Mouse (Mus musculus) lung, postnatal 10 days (tissue): Measurements from ENCODE around the gene Blmh.
"Not testable (repeated sequence)": the region's sequence is repeated elsewhere in the genome, so short reads cannot be mapped to it uniquely, and the experiment has no call there.

Source experiments
- DNase-seq: peaks from one replicate; pipeline ENCODE4 v3.0.0; 2021

Blmh gene

GRCm38 (mm10) chr11:76917230-76917548 is 7.4 kb upstream of the Blmh start:
- no peak for DNase-seq

- DNase-seq: no peak
Observed at GRCm38 (mm10) chr11:76920607-76921006, 4.0 kb upstream of the Blmh start.

- not testable (repeated sequence) for DNase-seq
Observed at GRCm38 (mm10) chr11:76928586-76928985, 4.0 kb downstream of the Blmh start.

- DNase-seq: no peak
Observed at GRCm38 (mm10) chr11:76933209-76933608, 8.6 kb downstream of the Blmh start.

- peak; percentile 22 for DNase-seq
Observed at GRCm38 (mm10) chr11:76936578-76936977, 12.0 kb downstream of the Blmh start.

- DNase-seq: no peak
Observed at GRCm38 (mm10) chr11:76944839-76945238, 20.2 kb downstream of the Blmh start.

- peak; percentile 97 for DNase-seq
Observed at GRCm38 (mm10) chr11:76945386-76946202, 21.0 kb downstream of the Blmh start.

GRCm38 (mm10) chr11:76946203-76946585 is 21.6 kb downstream of the Blmh start:
- DNase-seq: peak; percentile 15

- no peak for DNase-seq
Observed at GRCm38 (mm10) chr11:76953536-76953935, 28.9 kb downstream of the Blmh start.

GRCm38 (mm10) chr11:76965703-76966102 is 41.1 kb downstream of the Blmh start:
- DNase-seq: no peak

- DNase-seq: no peak
Observed at GRCm38 (mm10) chr11:76970328-76970727, 45.7 kb downstream of the Blmh start.

GRCm38 (mm10) chr11:76974680-76975319 is 50.2 kb downstream of the Blmh start:
- no peak for DNase-seq

- DNase-seq: no peak
Observed at GRCm38 (mm10) chr11:76981570-76982141, 57.0 kb downstream of the Blmh start.

- DNase-seq: no peak
Observed at GRCm38 (mm10) chr11:76982415-76982814, 57.8 kb downstream of the Blmh start.

- DNase-seq: no peak
Observed at GRCm38 (mm10) chr11:76983641-76984040, 59.0 kb downstream of the Blmh start.

GRCm38 (mm10) chr11:76984173-76984572 is 59.6 kb downstream of the Blmh start:
- DNase-seq: no peak

- no peak for DNase-seq
Observed at GRCm38 (mm10) chr11:76990839-76991238, 66.2 kb downstream of the Blmh start.

GRCm38 (mm10) chr11:76992886-76993285 is 68.3 kb downstream of the Blmh start:
- no peak for DNase-seq

- peak; percentile 53 for DNase-seq
Observed at GRCm38 (mm10) chr11:76995966-76996672, 71.5 kb downstream of the Blmh start.

GRCm38 (mm10) chr11:76997305-76997704 is 72.7 kb downstream of the Blmh start:
- DNase-seq: peak; percentile 87

GRCm38 (mm10) chr11:76997916-76998704 is 73.5 kb downstream of the Blmh start, which contains the start of gene Slc6a4:
Slc6a4 (plus strand) TSS chr11:76998603.
- no peak for DNase-seq

- DNase-seq: no peak
Observed at GRCm38 (mm10) chr11:76998705-76999226, 74.2 kb downstream of the Blmh start.
